Mouse (Mus musculus) natural killer cell, adult 2 months (primary cell): ENCODE measurements around the gene Atg16l1.
A peak's percentile ranks its signal among the peaks of the same experiment; 100 is the strongest.

Experiments used
- DNase-seq, 2 experiments: peaks; one replicate each; pipeline ENCODE4 v3.0.0; 2022; ENCODE audit warnings: low spot score in 2 of 2

The Atg16l1 gene

DNA sequence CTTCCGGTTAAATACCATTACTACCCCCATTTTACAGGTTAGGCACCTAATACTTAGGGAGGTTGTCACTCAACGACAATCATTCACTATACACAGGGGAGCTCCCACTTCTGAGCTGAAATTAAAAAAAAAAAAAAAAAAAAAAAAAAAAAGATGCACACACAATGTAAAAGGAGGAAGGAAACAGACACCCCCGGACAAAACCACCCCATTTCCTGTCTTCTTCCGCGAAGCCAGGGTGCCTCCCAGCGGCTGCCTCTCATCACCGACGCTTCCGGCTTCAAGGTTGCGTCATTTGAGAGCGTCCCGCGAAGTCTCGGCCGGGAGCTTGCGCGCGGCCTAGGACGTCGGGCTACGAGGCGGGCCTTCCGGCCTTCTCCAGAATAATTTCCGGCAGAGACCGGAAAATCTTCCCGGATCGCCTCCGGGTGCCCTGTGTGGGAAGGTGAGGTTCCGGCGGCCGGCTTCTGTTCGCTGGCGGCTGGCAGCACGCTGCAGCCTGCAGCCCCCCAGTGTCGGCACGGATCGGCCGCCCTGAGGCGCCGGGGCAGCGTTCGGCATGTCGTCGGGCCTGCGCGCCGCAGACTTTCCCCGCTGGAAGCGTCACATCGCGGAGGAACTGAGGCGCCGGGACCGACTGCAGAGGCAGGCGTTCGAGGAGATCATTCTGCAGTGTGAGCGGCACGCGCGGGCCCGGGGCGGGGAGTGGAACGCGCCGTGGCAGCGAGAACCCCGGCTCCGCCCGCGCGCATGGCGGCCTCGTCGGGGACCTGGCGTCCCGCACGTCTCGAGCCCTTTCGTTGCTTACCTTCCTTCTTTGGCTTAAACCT, at the start of gene Atg16l1:
Atg16l1 (plus strand) TSS at position 230 of the 830 bp plus-strand sequence.
- peak; percentile 89 to 93 for DNase-seq

DNA sequence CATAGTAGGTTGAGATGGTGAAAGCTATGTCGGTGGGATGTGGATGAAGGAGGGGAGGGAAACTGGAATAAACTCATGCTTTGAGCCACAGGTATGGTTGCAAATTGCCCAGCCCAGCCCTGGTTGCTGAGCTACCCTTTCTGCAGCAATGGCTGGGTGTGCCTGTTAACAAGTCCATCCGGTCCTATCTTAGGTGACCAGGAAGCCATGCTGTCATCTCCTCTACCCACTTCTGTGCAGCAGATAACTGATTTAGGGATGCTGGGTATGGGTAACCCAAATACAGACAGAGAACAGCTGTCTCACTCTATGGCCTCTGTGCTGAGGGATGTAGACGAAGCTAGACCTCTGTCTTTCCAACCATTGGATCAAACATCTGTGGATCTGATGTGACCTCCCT, 49.3 kb upstream of the Atg16l1 start:
- no peak for DNase-seq

DNA sequence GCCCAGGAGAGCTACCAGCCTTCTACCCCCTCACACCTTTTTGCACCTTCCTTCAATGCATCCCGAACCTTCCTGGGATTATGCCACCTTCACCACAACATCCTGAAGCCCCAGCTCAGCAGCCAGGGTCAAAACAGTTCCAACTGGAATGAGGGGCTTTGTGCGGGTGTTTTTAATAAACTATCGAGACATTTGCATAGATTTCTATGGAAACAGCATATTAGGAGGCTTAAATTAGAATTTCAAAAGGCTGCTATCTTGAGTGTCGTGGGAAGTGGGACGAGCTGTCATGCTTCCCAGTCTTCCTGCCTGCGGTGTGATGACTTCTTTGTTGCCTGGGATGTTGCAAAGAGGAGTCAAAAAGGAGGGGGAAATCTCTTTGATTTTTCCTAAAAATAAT, 46.6 kb upstream of the Atg16l1 start:
- DNase-seq = no peak

DNA sequence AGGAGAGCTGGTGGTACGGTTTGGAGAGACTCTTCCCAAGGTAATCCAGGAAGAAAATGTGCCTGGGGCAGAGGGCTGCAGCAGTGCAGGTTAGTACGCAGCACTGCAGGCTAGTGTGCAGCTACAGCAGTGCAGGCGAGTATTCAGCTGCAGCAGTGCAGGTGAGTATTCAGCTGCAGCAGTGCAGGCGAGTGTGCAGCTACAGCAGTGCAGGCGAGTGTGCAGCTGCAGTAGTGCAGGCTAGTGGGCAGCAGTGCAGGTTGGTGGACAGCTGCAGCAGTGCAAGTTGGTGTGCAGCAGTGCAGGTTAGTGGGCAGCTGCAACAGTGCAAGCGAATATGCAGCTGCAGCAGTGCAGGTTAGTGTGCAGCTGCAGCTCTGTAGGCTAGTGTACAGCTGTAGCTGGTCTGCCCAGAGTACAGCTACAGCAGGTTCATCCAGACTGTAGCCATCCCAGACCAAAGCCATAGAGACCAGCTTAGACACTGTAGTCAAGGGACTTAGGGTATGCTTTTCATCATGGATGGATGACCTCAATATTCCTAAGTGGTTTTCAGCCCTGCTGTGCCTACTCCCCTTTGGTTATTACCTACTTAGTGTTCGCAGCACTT, 45.9 kb upstream of the Atg16l1 start:
- no peak for DNase-seq

DNA sequence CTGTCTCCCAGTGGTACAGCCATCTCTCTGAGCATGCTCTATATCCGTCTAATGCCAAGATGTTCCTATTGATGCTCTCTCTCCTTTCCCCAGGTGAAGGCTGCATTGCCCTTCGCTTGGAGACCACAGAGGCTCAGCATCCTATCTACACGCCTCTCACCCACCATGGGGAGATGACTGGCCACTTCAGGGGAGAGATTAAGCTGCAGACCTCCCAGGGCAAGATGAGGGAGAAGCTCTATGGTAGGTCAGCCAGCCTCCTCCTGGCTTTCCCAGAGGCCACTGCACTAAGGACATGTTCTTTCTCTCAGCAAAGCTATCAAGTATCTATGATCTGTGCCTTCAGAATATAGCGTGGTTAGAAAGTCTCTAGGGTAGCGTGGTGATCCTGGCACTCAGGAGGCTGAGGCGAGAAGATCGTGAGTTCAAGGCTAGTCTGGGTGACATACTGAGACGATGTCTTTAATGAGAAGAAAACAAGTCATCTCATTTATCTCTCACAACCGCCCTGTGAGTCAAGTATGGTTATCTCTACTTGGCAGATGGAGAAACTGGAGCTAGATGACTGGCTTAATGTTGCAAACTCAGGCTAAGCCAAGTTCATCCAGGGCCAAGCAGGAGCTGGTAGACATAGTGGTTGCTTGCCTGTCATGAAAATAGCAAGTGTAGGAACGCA, 43.6 kb upstream of the Atg16l1 start:
- DNase-seq = no peak

DNA sequence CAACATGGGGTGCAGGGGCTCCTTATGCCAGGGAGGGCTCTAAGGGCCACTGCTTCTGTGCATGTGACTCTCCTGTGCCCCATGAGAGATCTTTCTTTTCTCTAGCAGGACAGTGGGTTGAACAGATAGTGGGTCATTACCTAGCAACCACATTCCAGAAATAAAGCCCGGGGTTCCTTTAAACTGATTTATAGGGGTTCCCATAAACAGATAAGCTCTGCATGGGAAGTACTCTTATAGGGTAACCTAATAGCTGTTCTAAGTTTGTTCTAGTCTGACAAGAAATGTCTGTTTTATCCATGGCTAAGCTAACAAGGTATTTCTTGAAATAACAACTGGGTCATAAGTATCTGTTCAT, 43.1 kb upstream of the Atg16l1 start:
- no peak for DNase-seq

DNA sequence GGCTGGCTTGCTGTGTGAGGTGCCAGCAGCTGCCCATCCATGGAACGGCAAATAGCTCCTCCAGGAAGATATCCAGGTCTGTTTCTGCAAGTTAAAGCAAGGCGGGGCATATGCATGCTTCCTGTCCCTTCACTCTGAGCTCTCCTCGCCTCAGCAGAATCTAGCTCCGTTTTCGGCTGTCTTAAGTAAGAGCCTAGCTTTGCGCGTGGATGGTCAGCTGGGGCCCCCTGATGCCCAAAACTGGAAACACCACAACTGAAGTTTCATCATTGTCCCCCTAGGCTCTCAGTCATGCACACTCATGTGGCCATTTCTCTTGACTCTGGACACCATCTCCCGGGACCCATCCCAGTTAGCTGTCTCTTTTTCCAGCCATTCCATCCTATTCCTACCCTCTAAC, 34.3 kb upstream of the Atg16l1 start:
- DNase-seq = no peak

DNA sequence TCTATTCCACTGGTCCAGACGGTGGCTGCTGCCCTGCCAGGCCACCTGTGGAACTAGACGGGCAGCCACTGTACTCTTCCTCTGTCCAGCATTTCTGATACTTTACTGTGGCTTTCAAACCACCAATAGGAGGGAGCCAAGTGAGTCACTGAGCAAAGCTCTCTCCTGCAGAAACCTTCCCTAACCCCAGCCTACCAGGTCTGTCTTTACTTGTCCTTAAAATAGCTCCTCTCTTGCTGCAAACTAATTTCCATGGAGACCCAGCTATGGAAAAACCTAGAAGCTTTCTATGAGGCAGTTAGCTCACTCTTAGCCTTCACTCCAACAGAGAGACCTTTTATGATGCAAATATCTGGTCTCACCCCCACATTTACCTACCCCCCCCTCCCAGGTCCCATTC, 33.6 kb upstream of the Atg16l1 start:
- DNase-seq = no peak

DNA sequence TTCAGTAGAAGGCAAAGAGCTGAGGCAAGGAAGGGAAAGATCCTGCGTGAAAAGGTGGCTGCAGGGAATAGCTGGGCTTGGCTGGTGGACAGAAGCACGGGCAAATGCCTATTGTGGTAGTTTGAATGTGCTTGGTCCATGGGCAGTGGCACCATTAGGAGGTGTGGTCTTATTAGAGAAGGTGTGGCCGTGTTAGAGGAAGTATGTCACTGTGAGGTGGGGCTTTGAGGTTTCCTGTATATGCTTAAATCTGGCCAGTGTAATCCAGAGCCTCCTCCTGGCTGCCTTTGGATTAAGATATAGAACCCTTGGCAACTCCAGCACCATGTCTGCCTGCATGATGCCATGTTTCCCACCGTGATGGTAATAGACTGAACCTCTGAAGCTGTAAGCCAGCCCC, 32.3 kb upstream of the Atg16l1 start:
- no peak for DNase-seq

DNA sequence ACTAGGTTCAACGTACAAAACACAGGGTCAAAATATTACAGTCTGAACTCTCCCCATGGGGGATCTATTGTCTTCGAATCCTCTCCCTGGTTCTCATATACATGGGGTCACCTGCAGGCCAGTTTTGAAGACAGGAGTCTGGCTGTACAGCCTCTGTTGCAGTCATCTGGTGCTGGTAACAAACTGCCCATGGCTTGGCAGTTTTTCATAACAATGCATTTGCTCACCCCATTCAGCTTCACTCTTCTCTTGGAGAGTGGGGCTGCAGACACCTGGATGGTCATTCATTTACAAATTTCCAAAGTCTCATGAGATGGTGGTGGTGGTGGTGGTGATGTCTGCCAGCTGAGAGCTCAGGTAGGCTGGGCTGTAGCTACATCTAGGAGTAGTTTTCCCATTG, 26.6 kb upstream of the Atg16l1 start:
- no peak for DNase-seq

DNA sequence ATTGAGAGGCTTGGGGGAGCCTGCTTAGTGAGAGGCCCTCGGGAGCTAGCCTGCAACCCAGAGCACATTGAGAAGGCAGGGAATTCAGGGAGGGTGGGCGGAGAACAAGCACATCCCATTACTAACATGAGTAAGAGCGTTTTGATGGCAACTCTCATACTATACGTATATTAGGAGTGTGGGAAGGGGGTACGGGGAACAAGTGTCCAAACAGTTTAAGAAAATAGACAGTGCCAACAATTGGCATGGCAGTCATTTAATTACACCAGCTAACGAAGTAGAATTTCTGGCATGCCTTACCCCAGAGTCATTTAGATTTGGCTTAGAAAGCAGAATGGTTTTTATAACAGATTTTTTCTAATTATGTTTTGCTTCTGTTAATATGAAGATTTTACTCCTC, 25.8 kb upstream of the Atg16l1 start:
- DNase-seq = no peak

DNA sequence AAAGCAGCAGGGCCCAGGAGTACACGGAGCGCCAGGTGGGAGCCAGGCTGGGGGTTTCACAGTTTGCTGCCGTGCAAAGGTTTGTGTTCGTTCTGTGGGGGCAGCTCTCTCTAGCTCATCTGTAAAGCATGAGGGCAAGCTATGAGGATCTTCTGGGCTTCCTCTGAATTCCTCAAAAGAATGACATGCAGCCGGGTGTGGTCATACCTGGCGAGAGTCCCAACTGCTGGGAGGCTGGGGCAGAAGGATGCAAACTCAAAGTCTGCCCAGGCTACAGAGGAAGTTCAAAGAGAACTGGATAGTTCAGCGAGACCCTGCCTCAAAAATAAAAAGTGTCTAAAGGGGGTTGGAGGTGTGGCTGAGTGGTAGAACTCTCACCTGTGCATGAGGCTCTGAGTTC, 25.4 kb upstream of the Atg16l1 start:
- DNase-seq = no peak

DNA sequence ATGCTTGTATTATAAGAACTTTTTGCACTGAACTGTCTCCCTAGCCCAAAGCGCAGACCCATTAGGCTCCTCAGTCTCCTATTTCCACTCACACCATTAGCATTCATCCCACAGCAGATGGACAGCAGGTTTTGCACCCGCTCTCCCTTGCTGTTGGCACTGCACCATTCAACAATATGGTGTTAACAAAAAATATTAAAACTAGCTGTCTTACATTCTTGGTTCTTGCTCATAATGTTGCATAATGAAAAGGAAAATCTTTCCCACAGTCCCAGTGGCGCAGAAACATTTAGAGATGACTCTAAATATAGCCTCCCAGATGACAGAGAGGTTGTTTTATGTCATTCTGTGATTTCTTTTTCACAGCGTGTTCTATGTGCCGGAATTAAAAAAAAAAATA, 22.5 kb upstream of the Atg16l1 start:
- no peak for DNase-seq

DNA sequence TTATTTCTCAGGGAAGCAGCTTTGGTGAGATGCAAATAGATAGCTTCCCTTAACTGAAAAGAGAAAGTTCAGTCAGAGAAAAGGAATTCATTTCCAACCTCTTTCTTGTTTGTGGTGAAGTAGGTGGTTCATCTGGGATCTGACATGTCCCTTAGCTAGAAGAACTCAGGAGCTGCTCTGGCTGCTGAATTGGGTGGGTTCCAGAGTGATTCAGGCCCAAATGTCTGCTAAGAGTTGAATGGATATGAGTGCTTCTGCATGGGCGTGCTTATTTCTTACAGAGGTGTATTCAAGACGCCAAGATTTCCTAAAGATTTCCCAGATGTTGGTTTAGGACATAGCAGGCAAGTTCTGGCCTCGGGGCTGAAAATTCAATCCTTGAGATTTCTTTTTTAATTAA, 21.5 kb upstream of the Atg16l1 start:
- DNase-seq = no peak

DNA sequence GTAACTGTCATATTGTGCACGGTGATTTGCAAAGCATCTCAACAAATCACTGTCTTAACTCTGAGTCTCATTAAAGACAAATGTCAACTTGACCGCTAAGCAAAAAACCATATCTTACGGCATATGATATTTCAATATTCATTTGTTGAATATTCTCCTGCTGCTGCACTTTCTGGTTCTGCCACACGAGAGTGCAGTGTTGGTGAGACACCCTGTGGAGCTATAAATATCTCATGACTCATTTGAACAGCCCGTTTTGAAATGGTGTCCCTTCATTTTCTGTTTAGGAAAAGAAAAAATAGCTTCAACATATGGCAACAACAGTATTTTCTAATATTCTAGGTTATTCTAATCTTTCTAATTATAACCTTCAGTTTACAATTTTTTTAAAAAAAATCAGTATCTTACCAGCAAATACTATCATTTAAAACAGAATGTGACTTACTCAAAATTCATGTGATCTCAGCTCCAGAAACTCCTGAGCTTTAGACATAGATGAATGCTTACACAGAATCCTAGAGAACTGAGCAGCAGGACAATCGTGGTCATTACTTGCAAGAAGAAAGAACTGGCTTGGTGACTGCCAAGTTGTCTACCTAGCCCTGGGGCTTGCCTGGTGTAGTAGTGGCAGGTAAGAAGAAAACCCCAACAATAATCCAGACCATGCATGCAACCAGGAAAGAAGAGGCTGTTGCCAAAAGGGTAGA, 14.9 kb upstream of the Atg16l1 start:
- no peak for DNase-seq

DNA sequence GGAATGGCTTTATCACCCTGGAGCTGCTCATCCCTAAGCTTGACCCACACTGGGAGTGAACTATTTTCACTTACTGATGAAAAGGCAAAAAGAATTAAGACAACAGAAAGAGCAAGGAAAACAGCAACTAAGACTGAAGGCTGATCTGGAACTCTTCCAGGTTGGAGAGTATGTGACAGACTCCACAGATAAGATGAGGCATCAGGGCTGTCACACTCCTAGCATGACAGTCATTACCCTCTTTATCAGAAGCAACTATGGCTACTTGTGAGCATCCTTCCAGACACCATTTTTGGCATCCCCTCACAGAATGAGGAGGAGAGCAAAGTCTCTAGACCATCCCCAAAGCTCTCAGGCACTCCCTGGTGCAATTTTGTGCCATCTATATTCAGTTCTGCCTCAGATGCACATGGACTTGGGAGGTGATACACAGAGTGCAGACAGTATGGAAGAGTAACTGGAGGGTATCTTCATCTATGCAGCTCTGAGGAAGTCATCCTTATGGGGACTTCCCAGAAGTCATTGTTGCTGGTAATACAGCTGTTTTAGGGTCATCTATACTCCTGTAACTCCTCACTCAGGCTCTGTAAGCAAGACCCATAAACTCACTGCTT, 6.2 kb upstream of the Atg16l1 start:
- DNase-seq = no peak

DNA sequence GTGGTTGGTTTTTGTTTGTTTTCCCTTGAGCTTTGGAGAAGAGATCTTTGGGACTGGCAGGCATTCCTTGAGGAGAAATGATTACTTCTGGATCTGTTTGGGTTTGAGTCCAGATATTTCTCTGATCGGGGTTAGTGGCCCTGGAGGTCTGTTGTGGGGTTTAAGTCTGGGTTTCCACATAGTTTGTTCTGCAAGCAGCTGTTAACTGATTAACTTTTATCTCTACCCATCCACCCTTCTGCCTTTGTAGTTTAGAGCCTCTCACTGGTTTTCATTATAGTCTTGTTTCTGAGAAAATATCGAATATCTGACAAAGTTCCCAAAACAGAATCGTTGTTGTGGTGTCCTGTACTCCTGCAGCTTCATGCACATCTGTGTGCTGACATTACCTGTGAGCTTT, 8.2 kb downstream of the Atg16l1 start:
- no peak for DNase-seq

DNA sequence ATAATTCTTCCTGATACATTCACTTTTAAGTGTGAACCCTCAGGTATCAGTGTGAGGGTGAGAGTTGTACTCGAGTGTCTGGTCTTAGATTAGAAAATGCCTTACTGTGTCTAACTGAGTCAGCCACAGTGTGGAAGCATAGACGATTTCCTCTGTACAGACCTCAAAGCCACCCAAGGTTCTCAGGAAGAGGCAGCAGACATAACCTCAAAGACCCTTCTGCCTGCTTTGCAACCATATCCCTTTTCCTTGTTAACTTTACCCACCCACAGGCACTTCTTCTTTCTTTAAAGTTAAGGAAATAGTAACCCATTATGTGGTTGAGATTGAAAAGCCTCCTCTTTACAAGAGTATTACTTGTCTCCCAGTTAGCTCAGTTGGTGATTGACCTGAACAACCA, 10.1 kb downstream of the Atg16l1 start:
- DNase-seq = no peak

DNA sequence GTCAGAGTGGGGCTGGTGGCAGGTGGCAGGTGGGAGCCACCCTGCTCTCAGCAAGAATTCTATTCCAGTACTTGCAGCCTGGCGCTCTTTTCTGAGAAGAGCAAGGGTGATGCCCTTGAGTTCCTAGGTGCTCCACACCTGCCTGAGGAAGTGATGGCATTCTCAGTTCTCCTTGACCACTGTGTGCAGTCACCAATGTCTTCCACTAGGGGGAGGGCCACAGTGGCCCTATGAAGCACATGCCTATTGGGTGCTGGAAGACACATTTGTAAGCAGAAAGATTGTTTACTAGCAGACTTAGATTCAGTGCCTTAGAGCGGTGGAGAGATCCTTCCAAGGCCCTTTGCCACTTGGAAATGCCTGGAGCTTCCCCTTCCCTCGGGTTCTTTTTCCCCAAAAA, 10.6 kb downstream of the Atg16l1 start:
- peak; percentile 20 to 50 for DNase-seq

DNA sequence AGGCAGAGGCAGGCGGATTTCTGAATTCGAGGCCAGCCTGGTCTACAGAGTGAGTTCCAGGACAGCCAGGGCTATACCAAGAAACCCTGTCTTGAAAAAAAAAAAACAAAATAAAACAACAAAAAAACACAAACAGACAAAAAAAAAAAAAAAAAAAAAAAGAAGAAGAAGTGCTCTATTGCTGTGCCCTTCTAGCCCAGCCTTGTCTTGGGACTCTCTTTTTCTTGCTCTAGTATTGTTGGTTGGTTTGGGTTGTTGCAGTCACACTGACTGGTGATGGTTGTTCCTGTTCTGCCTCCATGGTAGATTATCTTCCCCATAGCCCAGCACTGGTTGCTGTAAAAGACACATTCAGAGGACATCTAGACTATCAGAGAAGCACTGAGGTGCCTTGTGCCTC, 13.6 kb downstream of the Atg16l1 start:
- DNase-seq = no peak

DNA sequence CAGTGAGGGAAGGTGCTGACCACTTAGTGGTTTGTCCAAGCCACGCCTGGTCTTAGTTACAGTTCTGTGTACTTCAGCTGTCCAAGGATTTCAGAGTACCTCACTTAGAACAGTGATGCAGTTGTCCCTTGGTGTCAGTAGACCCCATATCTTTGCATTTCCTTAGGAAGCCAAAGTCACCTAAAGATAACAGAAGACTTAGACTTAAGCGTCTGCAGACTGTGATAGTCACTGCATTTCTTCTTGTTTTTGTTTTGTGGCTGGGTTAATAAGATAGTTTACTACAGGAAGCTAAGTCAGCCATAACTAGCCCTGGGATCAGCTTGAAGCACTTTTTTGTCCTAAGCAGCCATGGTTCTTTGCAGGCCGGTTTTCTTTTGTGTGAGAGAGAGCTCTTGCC, 14.8 kb downstream of the Atg16l1 start:
- no peak for DNase-seq

DNA sequence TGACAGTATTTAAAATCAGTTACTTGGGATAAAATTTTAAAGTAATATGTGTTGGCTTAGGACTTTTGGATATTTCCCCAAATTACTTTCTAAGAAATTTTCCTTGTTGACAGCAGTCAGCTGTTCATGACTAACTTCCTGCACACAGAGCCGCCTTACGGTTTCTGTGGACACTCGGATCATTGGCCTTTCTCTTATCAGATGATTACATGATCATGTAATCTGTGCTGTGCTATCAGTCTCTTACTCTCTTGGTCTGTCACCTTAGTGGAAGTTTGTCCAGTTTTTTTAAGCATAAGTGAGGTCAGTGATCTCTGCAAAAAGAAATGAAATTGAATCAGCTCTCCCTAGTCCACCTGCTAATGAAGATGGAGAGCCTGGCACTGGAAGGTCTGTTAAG, 16.1 kb downstream of the Atg16l1 start:
- no peak for DNase-seq
